Mouse (Mus musculus) kidney, postnatal 0 days (tissue): Measurements from ENCODE around the gene Itga9. TPM values are rescaled to one million over a fixed set of nuclear protein-coding genes. Genes with fewer than 3 reads are reported as not detected.

Experiments used
- ATAC-seq: fragments of 200-750 bp; cut with Nextera tagmentation; replicated peaks from 2 replicates; pipeline ENCODE4 v1.8.0; 2017; ENCODE audit warnings: low read depth, moderate number of reproducible peaks, moderate TSS enrichment, moderate library complexity; ENCODE audit not compliant: low FRiP score
- DNase-seq: peaks from one replicate; pipeline ENCODE4 v3.0.0-alpha.2; 2016; ENCODE audit warnings: low spot score
- H3K27ac ChIP-seq: fragments of 300-500 bp; sonication (generic); 2 replicates; pipeline ENCODE4 v1.5.1; 2014; ENCODE audit warnings: mild to moderate bottlenecking
- H3K27me3 ChIP-seq: fragments of 300-500 bp; sonication (generic); 2 replicates; pipeline ENCODE4 v1.6.1; 2014; ENCODE audit warnings: low read length, mixed read lengths; ENCODE audit not compliant: insufficient read depth
- H3K36me3 ChIP-seq: fragments of 300-500 bp; sonication (generic); 2 replicates; pipeline ENCODE4 v1.6.1; 2014; ENCODE audit warnings: low read length, mixed read lengths; ENCODE audit not compliant: insufficient read depth
- H3K4me1 ChIP-seq: fragments of 300-500 bp; sonication (generic); replicated peaks from 2 replicates; pipeline ENCODE4 v1.6.1; 2014; ENCODE audit warnings: antibody characterized with exemption, low read length, mixed read lengths; ENCODE audit not compliant: insufficient read depth
- H3K4me2 ChIP-seq: fragments of 300-500 bp; sonication (generic); 2 replicates; pipeline ENCODE4 v1.6.1; 2014; ENCODE audit warnings: mild to moderate bottlenecking, low read length, moderate library complexity, mixed read lengths
- H3K4me3 ChIP-seq: fragments of 300-500 bp; sonication (generic); replicated peaks from 2 replicates; pipeline ENCODE4 v1.5.1; 2014; ENCODE audit warnings: low read depth, low read length
- H3K9ac ChIP-seq: fragments of 300-500 bp; sonication (generic); 2 replicates; pipeline ENCODE4 v1.6.1; 2014; ENCODE audit warnings: low read depth, low read length
- H3K9me3 ChIP-seq: fragments of 300-500 bp; sonication (generic); replicated peaks from 2 replicates; pipeline ENCODE4 v1.6.1; 2016; ENCODE audit warnings: low read length, inconsistent platforms, mixed read lengths
- CTCF ChIP-seq: IDR thresholded peaks from 2 replicates; pipeline ENCODE4 v1.5.1; 2016; ENCODE audit warnings: antibody characterized with exemption, low read depth, mild to moderate bottlenecking, moderate library complexity
- WGBS: fragments of 180-500 bp; shearing (Covaris S2); extraction: QIAGEN DNeasy Blood & Tissue Kit; methylation state at CpG from one replicate; pipeline ENCODE4 v1.1.7; 2014; 5-methylcytosine and 5-hydroxymethylcytosine counted together
- polyA plus RNA-seq: library from polyadenylated mRNA; unstranded; fragments of >200 nt; fragmentation: Nextera tagmentation; extraction: Ambion mirVana; gene quantifications from 2 replicates; pipeline ENCODE4 v1.2.1, GENCODE M21; 2015

Itga9 gene
- polyA plus RNA-seq, 1 experiment from 2014 or later: 23.2 TPM

GRCm38 (mm10) chr9:118725128-118725527 lies 118.6 kb downstream of the Itga9 start:
- DNase-seq: no peak

DNA sequence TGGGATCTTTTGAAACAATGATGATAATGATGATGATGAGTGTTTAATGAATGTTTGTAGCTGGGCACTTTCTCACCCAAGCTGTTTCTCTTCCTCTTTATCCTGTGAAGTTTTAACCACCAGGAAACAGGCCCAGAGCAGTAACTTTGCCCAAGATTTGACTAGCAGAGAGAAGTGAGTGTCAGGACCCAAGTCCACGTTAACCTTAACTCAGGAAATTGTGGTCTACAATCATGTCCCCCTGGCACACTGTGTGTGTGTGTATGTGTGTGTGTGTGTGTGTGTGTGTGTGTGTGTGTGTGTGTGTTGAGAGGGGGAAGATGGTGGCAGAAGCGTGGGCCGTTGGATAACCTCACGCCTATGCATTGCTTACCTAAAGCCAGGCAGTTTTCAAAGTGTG lies 120.1 kb downstream of the Itga9 start:
- Histone ChIP-seq H3K4me3 (no peak overlapping the region), H3K4me1 (peaks cover 7% of the 10 kb centered on the region; the same call in 1 of the 2 replicates), H3K27me3 (no peaks in the 10 kb centered on the region), H3K9ac (no peak overlapping the region), H3K9me3 (no peaks in the 10 kb centered on the region), H3K27ac (no peak overlapping the region), H3K36me3 (no peaks in the 10 kb centered on the region), H3K4me2 (no peak overlapping the region)
- WGBS: 84% methylated on average over 4 of the region's 4 CpGs
- TF ChIP-seq CTCF: no peak
- no peak for ATAC-seq
- DNase-seq: no peak

More at GRCm38 (mm10) chr9:118725128-118725527, 118.6 kb downstream of the Itga9 start:
- Histone ChIP-seq H3K9me3 (no peaks in the 10 kb centered on the region), H3K27ac (no peak overlapping the region), H3K9ac (no peak overlapping the region), H3K4me3 (no peak overlapping the region), H3K36me3 (0 out of 2 replicates have a peak, but pooled peaks cover 3% of the 10 kb centered on the region), H3K4me2 (no peak overlapping the region), H3K27me3 (no peaks in the 10 kb centered on the region), H3K4me1 (no peaks in the 10 kb centered on the region; the same call in 1 of the 2 replicates)
- 61% methylated on average over 9 of the region's 9 CpGs for WGBS
- ATAC-seq: no peak
- no peak for TF ChIP-seq CTCF

- Histone ChIP-seq H3K9me3 (no peaks in the 10 kb centered on the region), H3K4me3 (no peak overlapping the region), H3K27me3 (no peaks in the 10 kb centered on the region), H3K36me3 (no peaks in the 10 kb centered on the region), H3K4me1 (peaks cover 7% of the 10 kb centered on the region; the same call in 1 of the 2 replicates), H3K4me2 (no peak overlapping the region), H3K9ac (no peak overlapping the region), H3K27ac (no peak overlapping the region)
- WGBS: 76% methylated on average over 6 of the region's 6 CpGs
- no peak for ATAC-seq
- TF ChIP-seq CTCF: no peak
- no peak for DNase-seq
These were observed 121.8 kb downstream of the Itga9 start for GRCm38 (mm10) chr9:118728296-118728695.

GRCm38 (mm10) chr9:118728987-118729386 lies 122.5 kb downstream of the Itga9 start:
- WGBS: 78% methylated on average over 5 of the region's 5 CpGs
- H3K9ac ChIP-seq: no peak overlapping the region
- H3K27me3 ChIP-seq: no peaks in the 10 kb centered on the region
- H3K36me3 ChIP-seq: no peaks in the 10 kb centered on the region
- peaks cover 7% of the 10 kb centered on the region; the same call in 1 of the 2 replicates for H3K4me1 ChIP-seq
- H3K4me3 ChIP-seq: no peak overlapping the region
- H3K4me2 ChIP-seq: no peak overlapping the region
- no peak for DNase-seq
- H3K27ac ChIP-seq: no peak overlapping the region
- ATAC-seq: no peak
- H3K9me3 ChIP-seq: no peaks in the 10 kb centered on the region
- no peak for TF ChIP-seq CTCF

DNA sequence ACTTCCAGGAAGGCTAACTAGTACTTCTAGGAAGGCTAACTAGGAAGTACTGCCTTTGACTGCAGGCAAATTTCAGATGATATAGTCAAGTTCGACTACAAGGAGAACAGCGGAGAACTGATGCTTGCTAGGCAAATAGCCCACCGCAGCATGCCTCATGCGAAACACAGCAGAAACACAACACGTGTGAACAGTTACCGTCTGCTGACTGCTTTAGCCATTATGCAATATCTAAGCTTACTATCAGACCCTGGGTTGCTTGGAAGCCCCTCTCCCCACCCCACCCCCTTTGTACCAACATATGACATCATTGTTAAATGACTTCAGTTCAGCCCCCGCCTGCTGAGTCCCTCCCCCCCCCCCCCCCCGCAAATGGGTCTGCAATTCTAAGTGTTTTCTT lies 123.7 kb downstream of the Itga9 start:
- Histone ChIP-seq H3K4me3 (no peak overlapping the region), H3K4me2 (no peak overlapping the region), H3K27me3 (no peaks in the 10 kb centered on the region), H3K4me1 (peaks cover 7% of the 10 kb centered on the region; the same call in 1 of the 2 replicates), H3K27ac (no peak overlapping the region), H3K36me3 (no peaks in the 10 kb centered on the region), H3K9ac (no peak overlapping the region), H3K9me3 (no peaks in the 10 kb centered on the region)
- 74% methylated on average over 8 of the region's 8 CpGs for WGBS
- TF ChIP-seq CTCF: no peak
- ATAC-seq (no peak), DNase-seq (no peak)

GRCm38 (mm10) chr9:118730871-118731390 lies 124.4 kb downstream of the Itga9 start:
- no peak for TF ChIP-seq CTCF
- H3K9ac ChIP-seq: no peak overlapping the region
- H3K4me1 ChIP-seq: peaks cover 7% of the 10 kb centered on the region; the same call in 1 of the 2 replicates
- DNase-seq (no peak), ATAC-seq (no peak)
- WGBS: 37% methylated on average over 5 of the region's 5 CpGs
- no peak overlapping the region for H3K4me3 ChIP-seq
- no peak overlapping the region for H3K4me2 ChIP-seq
- H3K27me3 ChIP-seq: no peaks in the 10 kb centered on the region
- H3K36me3 ChIP-seq: no peaks in the 10 kb centered on the region
- H3K9me3 ChIP-seq: no peaks in the 10 kb centered on the region
- no peak overlapping the region; the same call in 1 of the 2 replicates for H3K27ac ChIP-seq

DNA sequence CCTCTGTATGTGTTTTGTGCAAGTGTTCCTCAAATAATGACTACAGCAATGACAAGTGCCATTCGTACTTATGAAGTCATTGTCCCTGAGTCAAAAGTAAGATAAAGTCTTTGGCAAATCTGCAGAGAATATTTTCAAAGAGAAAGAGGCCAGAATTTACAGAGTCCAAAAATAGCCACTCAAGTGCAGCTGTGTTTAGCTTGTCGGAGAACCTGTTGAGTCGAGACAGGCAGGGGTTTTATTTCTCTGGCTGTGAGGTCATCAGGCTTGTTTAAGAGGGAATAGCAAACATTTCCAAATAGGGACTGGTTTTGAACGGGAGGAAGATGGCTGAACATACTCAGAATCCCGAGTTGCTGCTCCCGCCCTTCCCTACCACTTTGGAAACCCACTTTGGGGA lies 125.2 kb downstream of the Itga9 start:
- H3K4me2 ChIP-seq: no peak overlapping the region
- 47% methylated on average over 6 of the region's 6 CpGs for WGBS
- no peak for TF ChIP-seq CTCF
- H3K4me3 ChIP-seq: no peak overlapping the region
- no peaks in the 10 kb centered on the region for H3K36me3 ChIP-seq
- H3K9ac ChIP-seq: no peak overlapping the region
- no peak for ATAC-seq
- no peaks in the 10 kb centered on the region for H3K27me3 ChIP-seq
- H3K27ac ChIP-seq: no peak overlapping the region
- H3K9me3 ChIP-seq: no peaks in the 10 kb centered on the region
- DNase-seq: no peak
- H3K4me1 ChIP-seq: peaks cover 7% of the 10 kb centered on the region; the same call in 1 of the 2 replicates
